Mouse (Mus musculus) hindbrain, embryonic 14.5 days (tissue): ENCODE results near the gene Entpd1. TPM values are rescaled to one million over a fixed set of nuclear protein-coding genes. Genes with fewer than 3 reads are reported as not detected.

Experiments
- ATAC-seq: fragments of 200-750 bp; cut with Nextera tagmentation; 2 replicates; pipeline ENCODE4 v1.8.0; 2017; ENCODE audit warnings: moderate number of reproducible peaks, mild to moderate bottlenecking, moderate TSS enrichment, moderate library complexity; ENCODE audit not compliant: low FRiP score
- DNase-seq: peaks from one replicate; pipeline ENCODE4 v3.0.0-alpha.2; 2015; ENCODE audit warnings: low spot score
- H3K27ac ChIP-seq: fragments of 300-500 bp; sonication (generic); 2 replicates; pipeline ENCODE4 v1.5.1; 2014; ENCODE audit warnings: mild to moderate bottlenecking, moderate library complexity
- H3K27me3 ChIP-seq: fragments of 300-500 bp; sonication (generic); 2 replicates; pipeline ENCODE4 v1.6.1; 2014; ENCODE audit warnings: mild to moderate bottlenecking, low read length, mixed read lengths; ENCODE audit not compliant: control insufficient read depth, insufficient read depth
- H3K36me3 ChIP-seq: fragments of 300-500 bp; sonication (generic); replicated peaks from 2 replicates; pipeline ENCODE4 v1.6.1; 2014; ENCODE audit not compliant: control insufficient read depth, insufficient read depth
- H3K4me1 ChIP-seq: fragments of 300-500 bp; sonication (generic); replicated peaks from 2 replicates; pipeline ENCODE4 v1.6.1; 2014; ENCODE audit warnings: antibody characterized with exemption, low read length, mixed read lengths; ENCODE audit not compliant: control insufficient read depth, insufficient read depth
- H3K4me2 ChIP-seq: fragments of 300-500 bp; sonication (generic); replicated peaks from 2 replicates; pipeline ENCODE4 v1.6.1; 2014; ENCODE audit warnings: mild to moderate bottlenecking, moderate library complexity
- H3K4me3 ChIP-seq: fragments of 300-500 bp; sonication (generic); replicated peaks from 2 replicates; pipeline ENCODE4 v1.5.1; 2014; ENCODE audit warnings: mild to moderate bottlenecking, low read length
- H3K9ac ChIP-seq: fragments of 300-500 bp; sonication (generic); 2 replicates; pipeline ENCODE4 v1.6.1; 2014
- H3K9me3 ChIP-seq: fragments of 300-500 bp; sonication (generic); 2 replicates; pipeline ENCODE4 v1.6.1; 2016; ENCODE audit warnings: low read length; ENCODE audit not compliant: control insufficient read depth
- WGBS: fragments of 180-500 bp; shearing (Covaris S2); extraction: QIAGEN DNeasy Blood & Tissue Kit; methylation state at CpG from one replicate; pipeline ENCODE4 v1.1.7; 2014; 5-methylcytosine and 5-hydroxymethylcytosine counted together
- polyA plus RNA-seq: library from polyadenylated mRNA; unstranded; fragments of >200 nt; fragmentation: Nextera tagmentation; extraction: Ambion mirVana; gene quantifications from 2 replicates; pipeline ENCODE4 v1.2.1, GENCODE M21; 2014

Gene Entpd1
- polyA plus RNA-seq = 9.3 and 9.6 TPM in 2 replicates

GRCm38 (mm10) chr19:40611830-40612506 lies at the start of gene Entpd1, which contains the start of gene Tctn3:
Entpd1 (plus strand) TSS chr19:40612366.
Tctn3 (minus strand) TSS chr19:40612233.
- DNase-seq (peak; percentile 97), ATAC-seq (peak; percentile 100)
- Histone ChIP-seq H3K27me3 (no peaks in the 10 kb centered on the region), H3K4me3 (peak within 1 kb of the TSS; percentile 58), H3K36me3 (peaks cover 26% of the 10 kb centered on the region), H3K4me2 (peak within 1 kb of the TSS; percentile 69), H3K27ac (no peak within 1 kb of the TSS), H3K4me1 (peaks cover 9% of the 10 kb centered on the region; the same call in 1 of the 2 replicates), H3K9me3 (no peaks in the 10 kb centered on the region), H3K9ac (peak within 1 kb of the TSS; percentile 63)
- WGBS = under 1% methylated on average over 45 of the region's 45 CpGs

DNA sequence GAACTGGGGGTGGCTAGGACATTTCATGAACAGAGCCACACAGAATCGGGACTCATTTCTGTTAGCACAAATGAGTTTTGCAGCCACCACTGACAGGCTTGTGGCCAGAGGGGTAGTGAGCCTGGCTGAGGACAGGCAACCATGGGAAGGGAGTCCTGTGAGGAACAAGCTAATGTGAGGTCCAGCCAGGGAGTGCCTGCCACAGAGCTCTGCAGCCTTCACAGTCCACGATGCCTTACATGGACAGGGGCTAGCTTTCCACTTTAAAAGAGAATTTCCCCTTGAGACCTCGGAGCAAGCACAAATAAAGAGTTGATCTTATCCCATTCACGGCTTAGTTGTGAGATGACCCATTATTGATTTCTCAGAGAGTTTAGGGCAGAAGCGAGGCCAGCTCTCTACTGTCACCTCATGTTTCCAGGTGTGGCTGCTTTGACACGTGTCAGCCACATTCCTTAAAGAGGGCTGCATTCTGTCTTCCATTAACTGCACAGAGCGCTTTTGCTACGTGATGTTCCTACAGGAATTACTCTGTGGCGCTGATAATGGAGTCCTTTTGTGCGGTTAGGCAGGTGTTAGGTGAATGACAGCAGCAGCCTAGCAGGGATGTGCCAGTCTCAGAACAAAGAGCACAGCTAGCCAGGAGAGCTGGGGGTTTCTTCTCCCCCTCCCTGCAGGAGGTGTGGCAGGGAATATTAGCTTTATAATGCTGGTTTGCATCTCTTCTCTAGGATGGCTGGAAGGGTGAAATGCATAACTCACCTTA lies 48.1 kb upstream of the Entpd1 start:
- DNase-seq (no peak), ATAC-seq (no peak)
- 87% methylated on average over 10 of the region's 10 CpGs for WGBS
- H3K4me3 ChIP-seq = no peak overlapping the region
- peaks cover 74% of the 10 kb centered on the region for H3K36me3 ChIP-seq
- H3K9me3 ChIP-seq = no peaks in the 10 kb centered on the region
- H3K27ac ChIP-seq = no peak overlapping the region
- no peak overlapping the region for H3K9ac ChIP-seq
- H3K27me3 ChIP-seq = no peaks in the 10 kb centered on the region
- no peaks in the 10 kb centered on the region for H3K4me1 ChIP-seq
- H3K4me2 ChIP-seq = no peak overlapping the region

GRCm38 (mm10) chr19:40567616-40568015 lies 44.5 kb upstream of the Entpd1 start:
- DNase-seq = no peak
- Histone ChIP-seq H3K9ac (no peak overlapping the region), H3K27ac (no peak overlapping the region), H3K36me3 (peaks cover 99% of the 10 kb centered on the region), H3K27me3 (no peaks in the 10 kb centered on the region), H3K4me1 (no peaks in the 10 kb centered on the region), H3K4me2 (no peak overlapping the region), H3K9me3 (peaks cover 12% of the 10 kb centered on the region; the same call in 1 of the 2 replicates), H3K4me3 (no peak overlapping the region)
- WGBS = 88% methylated on average over 3 of the region's 3 CpGs
- ATAC-seq = no peak

GRCm38 (mm10) chr19:40570726-40571125 lies 41.4 kb upstream of the Entpd1 start:
- Histone ChIP-seq H3K9me3 (peaks cover 12% of the 10 kb centered on the region; the same call in 1 of the 2 replicates), H3K36me3 (peaks cover 100% of the 10 kb centered on the region), H3K27me3 (no peaks in the 10 kb centered on the region), H3K4me2 (no peak overlapping the region), H3K4me1 (no peaks in the 10 kb centered on the region), H3K27ac (no peak overlapping the region), H3K9ac (no peak overlapping the region), H3K4me3 (no peak overlapping the region)
- WGBS = 90% methylated on average over 9 of the region's 9 CpGs
- DNase-seq = no peak
- ATAC-seq = no peak

GRCm38 (mm10) chr19:40575438-40575837 lies 36.7 kb upstream of the Entpd1 start:
- no peak overlapping the region for H3K27ac ChIP-seq
- H3K4me2 ChIP-seq = no peak overlapping the region
- peaks cover 4% of the 10 kb centered on the region; the same call in 1 of the 2 replicates for H3K9me3 ChIP-seq
- H3K36me3 ChIP-seq = peaks cover 100% of the 10 kb centered on the region
- WGBS = 79% methylated on average over 5 of the region's 5 CpGs
- DNase-seq (no peak), ATAC-seq (no peak)
- no peak overlapping the region for H3K4me3 ChIP-seq
- no peaks in the 10 kb centered on the region for H3K27me3 ChIP-seq
- no peaks in the 10 kb centered on the region for H3K4me1 ChIP-seq
- H3K9ac ChIP-seq = no peak overlapping the region

DNA sequence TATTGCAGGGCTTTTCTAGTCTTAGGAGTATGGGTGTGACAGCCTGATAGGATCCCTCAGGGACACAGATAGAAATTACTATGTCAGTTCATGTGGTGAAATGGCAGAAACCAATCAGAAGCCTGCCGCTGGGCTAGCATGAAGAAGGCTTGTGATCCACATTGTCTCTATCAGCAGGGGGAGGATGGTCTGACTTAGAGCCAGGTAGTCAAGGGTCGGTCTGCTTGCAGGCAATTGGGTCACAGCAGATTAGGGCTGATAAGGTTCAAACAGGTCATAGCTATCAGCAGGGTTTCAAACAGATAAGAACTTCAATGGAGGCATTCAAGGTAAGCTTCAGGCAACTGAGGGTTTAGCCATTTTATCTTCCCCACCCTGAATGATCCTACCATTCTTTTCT lies 31.3 kb upstream of the Entpd1 start:
- Histone ChIP-seq H3K9ac (no peak overlapping the region), H3K4me3 (no peak overlapping the region), H3K27ac (no peak overlapping the region), H3K4me2 (no peak overlapping the region), H3K36me3 (peaks cover 89% of the 10 kb centered on the region), H3K27me3 (no peaks in the 10 kb centered on the region), H3K4me1 (no peaks in the 10 kb centered on the region), H3K9me3 (no peaks in the 10 kb centered on the region)
- WGBS = 84% methylated on average over 2 of the region's 2 CpGs
- DNase-seq (no peak), ATAC-seq (no peak)

DNA sequence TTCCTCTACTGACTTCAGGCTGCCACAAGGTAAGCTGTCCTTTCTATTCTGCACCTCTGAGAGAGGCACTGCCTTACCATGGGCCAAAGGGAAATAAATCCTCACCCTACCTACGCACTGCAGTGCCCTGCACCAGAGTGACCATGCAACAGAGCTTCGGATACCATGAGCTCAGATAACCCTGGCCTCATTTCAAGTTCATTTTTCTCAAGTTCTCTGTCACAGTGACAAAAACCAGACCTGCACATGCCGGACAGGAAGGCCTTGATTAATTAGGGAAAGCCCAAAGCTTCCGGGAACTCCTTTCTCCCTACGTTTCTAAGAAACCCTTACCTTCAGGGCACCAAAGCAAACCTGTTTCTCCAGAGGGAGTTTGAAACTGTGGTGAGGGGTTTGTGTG lies 30.5 kb upstream of the Entpd1 start:
- Histone ChIP-seq H3K27ac (no peak overlapping the region), H3K4me1 (peaks cover 5% of the 10 kb centered on the region), H3K4me2 (no peak overlapping the region), H3K36me3 (peaks cover 82% of the 10 kb centered on the region), H3K9ac (no peak overlapping the region), H3K27me3 (no peaks in the 10 kb centered on the region), H3K9me3 (no peaks in the 10 kb centered on the region), H3K4me3 (no peak overlapping the region)
- ATAC-seq (no peak), DNase-seq (no peak)
- 91% methylated on average over 5 of the region's 5 CpGs for WGBS

DNA sequence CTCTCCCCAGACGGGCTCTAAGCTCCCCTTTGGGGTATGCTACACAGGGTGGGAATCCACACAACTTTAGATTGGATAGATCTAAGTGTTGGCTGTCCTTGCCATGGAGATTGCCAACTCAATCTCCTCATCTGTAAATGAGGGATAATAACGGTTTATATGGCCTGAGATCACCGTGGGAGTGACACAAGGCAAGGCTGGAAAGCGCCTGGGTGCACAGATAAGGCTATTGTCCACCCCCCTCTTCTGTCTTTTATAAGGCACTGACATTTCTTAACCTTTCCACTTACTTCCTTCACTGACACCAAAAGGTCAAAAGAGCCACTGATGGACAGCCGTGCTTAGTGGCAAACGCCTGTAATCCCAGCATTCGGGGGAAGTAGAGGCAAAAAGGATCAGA lies 25.3 kb upstream of the Entpd1 start:
- H3K27ac ChIP-seq = no peak overlapping the region
- no peaks in the 10 kb centered on the region for H3K27me3 ChIP-seq
- H3K4me1 ChIP-seq = peaks cover 22% of the 10 kb centered on the region
- peaks cover 31% of the 10 kb centered on the region; the same call in 1 of the 2 replicates for H3K36me3 ChIP-seq
- ATAC-seq (no peak), DNase-seq (no peak)
- WGBS = 45% methylated on average over 7 of the region's 7 CpGs
- H3K4me2 ChIP-seq = peak overlapping the region; percentile 62
- peak overlapping the region; percentile 64; the same call in 1 of the 2 replicates for H3K9ac ChIP-seq
- no peaks in the 10 kb centered on the region for H3K9me3 ChIP-seq
- peak overlapping the region; percentile 61 for H3K4me3 ChIP-seq

DNA sequence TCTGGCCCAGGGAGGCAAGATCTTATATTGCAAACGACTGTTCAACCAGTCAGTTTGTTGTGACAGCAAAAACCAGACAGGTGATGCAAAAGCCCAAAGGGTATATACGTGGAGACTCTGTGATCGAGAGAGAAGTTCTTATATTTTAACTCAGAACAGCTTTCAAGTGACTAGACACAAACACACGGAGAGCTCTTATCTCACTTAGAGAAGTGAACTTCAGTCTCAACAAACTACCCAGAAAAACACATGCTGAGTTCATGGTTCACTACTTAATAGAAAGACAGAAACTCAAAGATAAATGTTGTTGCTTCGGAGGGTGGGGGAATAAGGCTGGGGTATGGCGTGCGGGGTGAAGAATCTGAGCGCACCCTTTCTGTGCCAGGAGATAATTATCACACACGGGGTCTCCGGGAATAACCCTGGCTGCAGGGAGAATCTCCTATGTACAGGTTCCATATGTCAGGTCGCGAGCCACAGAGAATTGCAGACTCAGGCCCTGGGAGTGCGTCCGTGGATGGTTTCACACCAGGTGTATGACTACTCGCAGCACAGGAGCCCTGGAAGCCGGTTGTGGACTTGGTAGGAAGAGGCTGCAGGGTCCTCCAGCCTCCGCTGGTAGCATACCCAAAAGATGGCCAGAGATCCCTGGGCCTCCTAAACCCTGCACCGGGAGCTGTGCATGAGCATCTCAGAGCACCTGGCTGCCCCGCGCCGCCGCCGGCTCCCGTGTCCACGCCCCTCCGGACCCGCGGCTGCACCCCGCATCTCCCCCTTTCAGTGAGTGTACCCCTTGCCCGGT lies 24.5 kb upstream of the Entpd1 start:
- peak overlapping the region; percentile 61 for H3K4me3 ChIP-seq
- H3K36me3 ChIP-seq = peaks cover 24% of the 10 kb centered on the region; the same call in 1 of the 2 replicates
- peak; percentile 30 for DNase-seq
- H3K4me1 ChIP-seq = peaks cover 22% of the 10 kb centered on the region
- peak overlapping the region; percentile 62 for H3K4me2 ChIP-seq
- ATAC-seq = no peak; the same call in 1 of the 2 replicates
- H3K27ac ChIP-seq = peak overlapping the region; percentile 70
- no peaks in the 10 kb centered on the region for H3K27me3 ChIP-seq
- no peaks in the 10 kb centered on the region for H3K9me3 ChIP-seq
- H3K9ac ChIP-seq = peak overlapping the region; percentile 64
- 9% methylated on average over 19 of the region's 30 CpGs for WGBS
